Mouse (Mus musculus) liver, embryonic 15.5 days (tissue): ENCODE results near the gene Uck2. TPM values are rescaled to one million over a fixed set of nuclear protein-coding genes. Genes with fewer than 3 reads are reported as not detected.

Experiments
- ATAC-seq: fragments of 200-750 bp; cut with Nextera tagmentation; 2 replicates; pipeline ENCODE4 v1.8.0; 2017; ENCODE audit warnings: moderate number of reproducible peaks, mild to moderate bottlenecking, moderate library complexity; ENCODE audit not compliant: insufficient read depth
- H3K27ac ChIP-seq: fragments of 300-500 bp; sonication (generic); replicated peaks from 2 replicates; pipeline ENCODE4 v1.5.1; 2015; ENCODE audit warnings: mild to moderate bottlenecking, inconsistent platforms
- H3K27me3 ChIP-seq: fragments of 300-500 bp; sonication (generic); 2 replicates; pipeline ENCODE4 v1.6.1; 2015; ENCODE audit warnings: mild to moderate bottlenecking, inconsistent platforms
- H3K36me3 ChIP-seq: fragments of 300-500 bp; sonication (generic); replicated peaks from 2 replicates; pipeline ENCODE4 v1.6.1; 2015; ENCODE audit warnings: moderate library complexity, mild to moderate bottlenecking, inconsistent platforms
- H3K4me1 ChIP-seq: fragments of 300-500 bp; sonication (generic); replicated peaks from 2 replicates; pipeline ENCODE4 v1.6.1; 2015; ENCODE audit warnings: inconsistent platforms
- H3K4me2 ChIP-seq: fragments of 300-500 bp; sonication (generic); 2 replicates; pipeline ENCODE4 v1.6.1; 2015; ENCODE audit warnings: moderate library complexity, mild to moderate bottlenecking, inconsistent platforms
- H3K4me3 ChIP-seq: fragments of 300-500 bp; sonication (generic); replicated peaks from 2 replicates; pipeline ENCODE4 v1.5.1; 2015; ENCODE audit warnings: mild to moderate bottlenecking, inconsistent platforms
- H3K9ac ChIP-seq: fragments of 300-500 bp; sonication (generic); 2 replicates; pipeline ENCODE4 v1.6.1; 2015; ENCODE audit warnings: moderate library complexity, mild to moderate bottlenecking, inconsistent platforms
- H3K9me3 ChIP-seq: fragments of 300-500 bp; sonication (generic); replicated peaks from 2 replicates; pipeline ENCODE4 v1.6.1; 2016; ENCODE audit warnings: inconsistent platforms
- WGBS: fragments of 180-500 bp; shearing (Covaris S2); methylation state at CpG from one replicate; pipeline ENCODE4 v1.1.7; 2015; ENCODE audit warnings: mixed read lengths; ENCODE audit not compliant: insufficient replicate concordance; 5-methylcytosine and 5-hydroxymethylcytosine counted together
- polyA plus RNA-seq: library from polyadenylated mRNA; unstranded; fragments of >200 nt; fragmentation: Nextera tagmentation; extraction: Ambion mirVana; gene quantifications from 2 replicates; pipeline ENCODE4 v1.2.1, GENCODE M21; 2015

The Uck2 gene
- polyA plus RNA-seq, 1 experiment from 2014 or later: 36.0 TPM

DNA sequence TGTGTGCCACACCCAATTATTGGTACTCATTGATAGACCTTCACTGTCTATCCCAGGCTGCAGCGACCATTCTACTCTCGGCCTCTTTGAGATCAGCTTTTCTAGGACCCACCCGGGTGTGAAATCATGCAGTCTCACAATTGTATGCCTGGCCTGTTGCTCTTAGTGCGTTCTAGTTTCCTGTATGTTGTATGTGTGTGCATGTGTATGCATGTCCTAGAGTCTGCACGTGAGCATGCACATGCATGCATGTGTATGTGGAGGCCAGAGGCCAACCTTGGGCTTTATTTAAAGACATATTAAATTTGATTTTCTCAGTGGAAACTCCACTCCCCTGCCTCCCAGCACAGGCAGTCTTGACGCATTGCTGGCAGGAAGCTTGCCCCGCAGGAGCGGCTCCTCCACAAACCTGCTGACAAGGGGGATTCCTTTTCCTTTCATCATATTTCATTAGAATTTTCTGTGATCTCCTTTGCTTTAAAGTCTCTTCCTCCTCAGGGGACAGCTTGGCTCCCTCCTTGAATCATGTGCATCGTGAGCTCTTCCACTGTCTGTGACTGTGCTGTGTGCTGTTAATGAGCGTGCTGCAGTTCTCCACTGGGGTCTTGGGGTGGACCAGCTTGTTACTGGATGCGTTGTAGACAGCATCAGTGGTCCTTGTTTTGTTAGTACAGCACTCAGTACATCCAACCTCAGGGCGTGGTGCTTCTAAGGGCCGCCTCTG is 10.7 kb upstream of the Uck2 start:
- 69% methylated on average over 13 of the region's 13 CpGs for WGBS
- Histone ChIP-seq H3K36me3 (no peaks in the 10 kb centered on the region), H3K4me1 (peaks cover 6% of the 10 kb centered on the region; the same call in 1 of the 2 replicates), H3K27ac (no peak overlapping the region), H3K27me3 (peaks cover 8% of the 10 kb centered on the region), H3K9me3 (no peaks in the 10 kb centered on the region), H3K9ac (no peak overlapping the region), H3K4me3 (no peak overlapping the region), H3K4me2 (no peak overlapping the region)
- ATAC-seq: no peak

GRCm38 (mm10) chr1:167292447-167292846 is 7.3 kb upstream of the Uck2 start:
- Histone ChIP-seq H3K4me3 (no peak overlapping the region), H3K9ac (no peak overlapping the region), H3K27ac (no peak overlapping the region), H3K4me1 (peaks cover 36% of the 10 kb centered on the region), H3K9me3 (no peaks in the 10 kb centered on the region), H3K27me3 (peaks cover 22% of the 10 kb centered on the region), H3K36me3 (no peaks in the 10 kb centered on the region), H3K4me2 (peak overlapping the region; percentile 30)
- WGBS: 34% methylated on average over 11 of the region's 11 CpGs
- ATAC-seq: no peak

DNA sequence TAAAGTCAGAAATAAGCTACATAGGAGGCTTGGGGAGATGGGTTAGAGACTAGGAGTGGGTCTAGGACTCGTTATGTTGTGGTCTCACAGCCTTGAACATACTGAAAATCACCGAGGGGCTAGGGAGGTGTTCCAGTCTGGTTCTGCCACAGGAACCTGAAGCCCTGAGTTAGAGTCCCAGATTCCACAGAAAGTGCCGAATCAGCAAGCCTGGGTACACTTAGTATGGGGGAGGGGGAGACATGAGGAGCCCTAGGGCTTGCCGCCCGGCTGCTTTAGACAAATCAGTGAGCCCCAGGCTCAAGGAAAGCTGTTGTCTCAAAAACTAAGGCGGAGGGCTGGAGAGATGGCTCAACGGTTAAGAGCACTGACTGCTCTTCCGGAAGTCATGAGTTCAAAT is 6.5 kb upstream of the Uck2 start:
- H3K4me2 ChIP-seq: no peak overlapping the region
- H3K4me1 ChIP-seq: peaks cover 40% of the 10 kb centered on the region
- H3K27ac ChIP-seq: no peak overlapping the region
- H3K36me3 ChIP-seq: no peaks in the 10 kb centered on the region
- H3K9ac ChIP-seq: no peak overlapping the region
- peaks cover 31% of the 10 kb centered on the region for H3K27me3 ChIP-seq
- H3K4me3 ChIP-seq: no peak overlapping the region
- no peaks in the 10 kb centered on the region for H3K9me3 ChIP-seq
- no peak for ATAC-seq
- 68% methylated on average over 8 of the region's 8 CpGs for WGBS

- peaks cover 41% of the 10 kb centered on the region for H3K27me3 ChIP-seq
- no peaks in the 10 kb centered on the region for H3K9me3 ChIP-seq
- H3K4me1 ChIP-seq: peaks cover 44% of the 10 kb centered on the region
- ATAC-seq: no peak
- H3K27ac ChIP-seq: no peak overlapping the region
- H3K4me3 ChIP-seq: no peak overlapping the region
- no peak overlapping the region for H3K9ac ChIP-seq
- no peak overlapping the region for H3K4me2 ChIP-seq
- WGBS: 39% methylated on average over 6 of the region's 6 CpGs
- H3K36me3 ChIP-seq: no peaks in the 10 kb centered on the region
Measured at GRCm38 (mm10) chr1:167290263-167290592, 5.1 kb upstream of the Uck2 start.

GRCm38 (mm10) chr1:167289567-167290262 is 4.6 kb upstream of the Uck2 start:
- Histone ChIP-seq H3K9me3 (no peaks in the 10 kb centered on the region), H3K27me3 (peaks cover 46% of the 10 kb centered on the region), H3K4me3 (no peak overlapping the region), H3K4me1 (peaks cover 50% of the 10 kb centered on the region), H3K27ac (peak overlapping the region; percentile 82; the same call in 1 of the 2 replicates), H3K36me3 (no peaks in the 10 kb centered on the region), H3K4me2 (peak overlapping the region; percentile 60), H3K9ac (peak overlapping the region; percentile 8; the same call in 1 of the 2 replicates)
- ATAC-seq: no peak
- WGBS: 22% methylated on average over 11 of the region's 11 CpGs

GRCm38 (mm10) chr1:167288665-167289538 is 3.8 kb upstream of the Uck2 start:
- H3K36me3 ChIP-seq: no peaks in the 10 kb centered on the region

GRCm38 (mm10) chr1:167287156-167287555 is 2.0 kb upstream of the Uck2 start:
- H3K4me2 ChIP-seq: no peak overlapping the region
- ATAC-seq: no peak
- peaks cover 69% of the 10 kb centered on the region for H3K4me1 ChIP-seq
- H3K27me3 ChIP-seq: peaks cover 47% of the 10 kb centered on the region
- no peak overlapping the region for H3K9ac ChIP-seq
- 68% methylated on average over 5 of the region's 5 CpGs for WGBS
- no peaks in the 10 kb centered on the region for H3K9me3 ChIP-seq
- H3K36me3 ChIP-seq: no peaks in the 10 kb centered on the region
- H3K27ac ChIP-seq: no peak overlapping the region
- no peak overlapping the region for H3K4me3 ChIP-seq

More at GRCm38 (mm10) chr1:167288665-167289538, 3.8 kb upstream of the Uck2 start:
- 10% methylated on average over 11 of the region's 11 CpGs for WGBS
- Histone ChIP-seq H3K9ac (peak overlapping the region; percentile 35; the same call in 1 of the 2 replicates), H3K4me3 (peak overlapping the region; percentile 23), H3K9me3 (no peaks in the 10 kb centered on the region), H3K27me3 (peaks cover 47% of the 10 kb centered on the region), H3K4me2 (peak overlapping the region; percentile 60), H3K4me1 (peaks cover 57% of the 10 kb centered on the region), H3K27ac (peak overlapping the region; percentile 82)
- ATAC-seq: peak; percentile 83

- Histone ChIP-seq H3K27ac (no peak overlapping the region), H3K4me1 (peaks cover 83% of the 10 kb centered on the region), H3K36me3 (no peaks in the 10 kb centered on the region), H3K9me3 (no peaks in the 10 kb centered on the region), H3K4me3 (peak overlapping the region; percentile 79), H3K4me2 (peak overlapping the region; percentile 98), H3K9ac (peak overlapping the region; percentile 72), H3K27me3 (peaks cover 36% of the 10 kb centered on the region)
- no peak for ATAC-seq
- 5% methylated on average over 8 of the region's 8 CpGs for WGBS
Measured at GRCm38 (mm10) chr1:167285356-167285755, 236 bp upstream of the Uck2 start.

GRCm38 (mm10) chr1:167284837-167285319 is 242 bp downstream of the Uck2 start:
- Histone ChIP-seq H3K4me2 (peak overlapping the region; percentile 98), H3K36me3 (no peaks in the 10 kb centered on the region), H3K4me3 (peak overlapping the region; percentile 79), H3K9me3 (no peaks in the 10 kb centered on the region), H3K27me3 (peaks cover 32% of the 10 kb centered on the region), H3K4me1 (peaks cover 83% of the 10 kb centered on the region), H3K9ac (peak overlapping the region; percentile 72), H3K27ac (peak overlapping the region; percentile 77)
- under 1% methylated on average over 47 of the region's 51 CpGs for WGBS
- ATAC-seq: peak; percentile 77

GRCm38 (mm10) chr1:167284258-167284836 is 773 bp downstream of the Uck2 start:
- Histone ChIP-seq H3K9ac (peak overlapping the region; percentile 72), H3K36me3 (no peaks in the 10 kb centered on the region), H3K9me3 (no peaks in the 10 kb centered on the region), H3K4me2 (peak overlapping the region; percentile 98), H3K4me3 (peak overlapping the region; percentile 79), H3K27me3 (peaks cover 26% of the 10 kb centered on the region), H3K4me1 (peaks cover 81% of the 10 kb centered on the region), H3K27ac (peak overlapping the region; percentile 77)
- ATAC-seq: peak; percentile 45
- WGBS: under 1% methylated on average over 73 of the region's 73 CpGs
